Mouse (Mus musculus): ENCODE data around the gene Prpf31. TPM values are rescaled to one million over a fixed set of nuclear protein-coding genes. Genes with fewer than 3 reads are reported as not detected.

Gene Prpf31
- total and polyA plus RNA-seq, 2 experiments from 2014 or later: 58.6 to 66.0 TPM

DNA sequence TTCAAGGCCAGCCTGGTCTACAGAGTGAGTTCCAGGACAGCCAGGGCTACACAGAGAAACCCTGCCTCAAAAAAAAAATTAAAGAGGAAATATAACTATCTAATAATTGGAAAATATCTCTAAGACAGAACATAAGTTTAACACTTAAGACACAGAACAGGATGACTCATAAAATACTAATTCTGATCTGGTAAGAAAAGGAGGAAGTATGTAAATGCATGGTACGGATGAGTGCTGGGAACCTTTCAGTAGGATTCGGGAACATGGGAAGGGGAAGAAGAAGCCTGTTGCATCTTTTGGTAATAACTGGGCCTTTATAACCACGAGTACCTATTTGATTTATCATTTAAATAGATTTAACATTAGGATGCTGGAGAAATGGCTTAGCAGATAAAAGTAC is 15.8 kb upstream of the Prpf31 start:
- TF ChIP-seq CTCF (IDR thresholded peaks at IDR 0.05): no peak
- H3K4me2 ChIP-seq (ENCODE audit: low read depth, low read length, poor library complexity, severe bottlenecking): no peak overlapping the region
- H3K4me1 ChIP-seq (ENCODE audit: insufficient read depth, low read length): peaks cover 5% of the 10 kb centered on the region; the same call in 1 of the 2 replicates
- H3K27me3 ChIP-seq (ENCODE audit: insufficient read depth, low read length): no peaks in the 10 kb centered on the region
- H3K27ac ChIP-seq (ENCODE audit: low read depth, low read length): no peak overlapping the region
- H3K36me3 ChIP-seq (ENCODE audit: insufficient read depth, low read length): no peaks in the 10 kb centered on the region; the same call in 1 of the 2 replicates
- 82% methylated on average over 3 of the region's 3 CpGs for WGBS
- no peak for ATAC-seq (ENCODE audit: low FRiP score)
- H3K9me3 ChIP-seq (ENCODE audit: low read length): no peaks in the 10 kb centered on the region
- H3K9ac ChIP-seq (replicated peaks; ENCODE audit: low read length, poor library complexity, severe bottlenecking): no peak overlapping the region
- DNase-seq (ENCODE audit: low spot score): no peak
- H3K4me3 ChIP-seq (ENCODE audit: low read depth, low read length): no peak overlapping the region

DNA sequence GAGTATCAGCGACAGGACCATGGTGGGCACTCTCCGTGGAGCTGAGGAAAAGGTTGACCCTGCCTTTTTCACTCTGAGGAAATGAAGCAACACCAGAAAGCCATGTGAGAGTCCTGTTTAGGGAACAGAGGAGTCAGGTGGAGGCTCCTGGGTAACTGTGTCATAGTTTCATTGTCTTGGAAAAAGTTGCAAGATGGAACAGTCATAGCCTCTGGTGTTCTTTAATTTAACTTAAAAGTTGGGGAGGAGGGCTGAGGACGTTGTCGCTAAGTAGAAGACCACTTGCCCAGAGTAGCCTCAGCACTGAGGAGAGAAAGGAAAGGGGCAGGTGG is 13.8 kb upstream of the Prpf31 start, which contains the start of gene Oscar:
Gene Oscar, minus strand, starts transcription at position 101 of the 332 bp plus-strand sequence.
- no peak for DNase-seq (ENCODE audit: low spot score)
- peak within 1 kb of the TSS; percentile 47; the same call in 1 of the 2 replicates for H3K27ac ChIP-seq (ENCODE audit: low read depth, low read length)
- no peak for TF ChIP-seq CTCF (IDR thresholded peaks at IDR 0.05)
- no peak within 1 kb of the TSS for H3K9ac ChIP-seq (replicated peaks; ENCODE audit: low read length, poor library complexity, severe bottlenecking)
- H3K4me3 ChIP-seq (ENCODE audit: low read depth, low read length): peak within 1 kb of the TSS; percentile 66
- 84% methylated on average over 4 of the region's 4 CpGs for WGBS
- H3K36me3 ChIP-seq (ENCODE audit: insufficient read depth, low read length): peaks cover 11% of the 10 kb centered on the region
- peaks cover 5% of the 10 kb centered on the region; the same call in 1 of the 2 replicates for H3K4me1 ChIP-seq (ENCODE audit: insufficient read depth, low read length)
- no peaks in the 10 kb centered on the region for H3K27me3 ChIP-seq (ENCODE audit: insufficient read depth, low read length)
- no peaks in the 10 kb centered on the region for H3K9me3 ChIP-seq (ENCODE audit: low read length)
- ATAC-seq (ENCODE audit: low FRiP score): no peak
- H3K4me2 ChIP-seq (ENCODE audit: low read depth, low read length, poor library complexity, severe bottlenecking): peak within 1 kb of the TSS; percentile 71

DNA sequence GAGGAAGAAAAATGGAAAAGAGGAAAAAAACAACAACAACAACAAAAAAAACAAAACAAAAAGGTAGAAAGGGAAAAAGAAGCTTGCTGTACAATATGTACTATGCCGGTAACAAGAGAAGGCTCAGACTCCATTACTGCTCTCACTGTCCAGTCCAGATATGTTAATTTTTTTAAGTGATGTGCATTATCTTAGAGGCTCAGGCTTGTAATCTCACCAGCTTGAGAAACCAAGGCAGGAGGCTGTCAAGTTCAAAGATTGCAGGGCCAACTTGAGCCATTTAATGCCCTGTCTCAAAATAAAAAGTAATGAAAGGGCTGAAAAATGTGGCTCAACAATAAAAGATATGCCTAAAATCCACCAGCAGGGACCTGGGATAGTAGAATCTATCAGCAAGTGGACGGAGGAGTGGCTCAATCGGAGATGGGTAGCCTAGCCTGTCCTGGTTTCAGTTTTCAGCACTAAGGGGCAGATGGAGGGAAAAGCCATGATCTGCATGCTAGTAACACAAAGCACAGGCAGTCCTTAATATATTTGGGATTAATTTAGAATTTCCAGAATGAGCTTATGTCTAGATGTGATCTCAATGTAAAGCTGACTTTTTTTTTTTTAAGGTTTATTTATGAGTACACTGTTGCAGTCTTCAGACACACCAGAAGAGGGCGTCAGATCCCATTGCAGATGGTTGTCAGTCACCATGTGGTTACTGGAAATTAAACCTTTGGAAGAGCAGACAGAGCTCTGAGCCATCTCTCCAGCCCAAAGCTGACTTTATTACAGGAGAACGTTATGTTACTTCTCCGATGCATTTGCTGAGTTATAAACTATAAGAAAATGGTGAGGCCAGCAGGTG is 13.2 kb upstream of the Prpf31 start:
- 37% methylated on average over 6 of the region's 6 CpGs for WGBS
- H3K36me3 ChIP-seq (ENCODE audit: insufficient read depth, low read length): peaks cover 12% of the 10 kb centered on the region
- ATAC-seq (ENCODE audit: low FRiP score) (peak; percentile 29; the same call in 1 of the 2 replicates), DNase-seq (ENCODE audit: low spot score) (no peak)
- peak overlapping the region; percentile 47; the same call in 1 of the 2 replicates for H3K27ac ChIP-seq (ENCODE audit: low read depth, low read length)
- peak overlapping the region; percentile 71 for H3K4me2 ChIP-seq (ENCODE audit: low read depth, low read length, poor library complexity, severe bottlenecking)
- no peaks in the 10 kb centered on the region for H3K9me3 ChIP-seq (ENCODE audit: low read length)
- H3K4me1 ChIP-seq (ENCODE audit: insufficient read depth, low read length): peaks cover 5% of the 10 kb centered on the region; the same call in 1 of the 2 replicates
- H3K9ac ChIP-seq (replicated peaks; ENCODE audit: low read length, poor library complexity, severe bottlenecking): no peak overlapping the region
- TF ChIP-seq CTCF (IDR thresholded peaks at IDR 0.05): peak; percentile 81
- no peaks in the 10 kb centered on the region for H3K27me3 ChIP-seq (ENCODE audit: insufficient read depth, low read length)
- H3K4me3 ChIP-seq (ENCODE audit: low read depth, low read length): peak overlapping the region; percentile 66

DNA sequence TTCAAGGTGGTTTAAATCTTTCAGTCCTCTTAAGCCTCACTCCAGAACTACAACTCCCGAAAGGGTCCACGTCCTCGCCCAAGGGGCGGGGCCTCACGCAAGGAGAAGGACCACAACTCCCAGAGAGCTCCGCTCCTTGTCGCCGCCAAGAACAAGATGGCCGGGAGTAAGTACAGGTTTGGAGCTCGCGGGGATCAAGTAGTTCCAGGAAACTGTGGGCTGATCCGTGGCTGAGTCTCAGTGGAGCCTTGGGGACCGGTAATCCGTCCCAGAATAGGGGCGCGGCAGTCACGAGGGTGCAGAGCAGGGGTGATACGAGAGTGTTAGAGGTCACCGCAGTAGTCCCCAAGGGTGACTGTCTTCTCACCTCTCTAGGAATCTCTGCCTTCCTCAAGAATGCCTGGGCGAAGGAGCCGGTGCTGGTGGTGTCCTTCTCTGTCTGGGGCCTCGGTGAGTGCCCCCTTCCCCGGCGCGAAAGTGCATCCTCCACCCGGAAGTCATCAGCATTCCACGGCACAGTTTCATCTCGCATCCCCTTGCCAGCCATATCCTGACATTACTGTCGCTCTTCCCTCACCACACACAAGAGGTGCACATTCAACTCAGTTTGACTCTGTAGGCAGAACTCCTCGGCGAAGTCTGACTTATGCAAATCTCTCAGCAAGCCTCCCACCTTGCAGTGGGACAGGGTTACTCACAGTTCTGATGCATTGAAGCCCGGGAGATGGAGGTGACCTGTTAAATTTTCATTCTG is 12.4 kb upstream of the Prpf31 start, which contains the start of gene Ndufa3:
Gene Ndufa3, plus strand, starts transcription at position 132 of the 754 bp plus-strand sequence.
- no peaks in the 10 kb centered on the region for H3K27me3 ChIP-seq (ENCODE audit: insufficient read depth, low read length)
- H3K27ac ChIP-seq (ENCODE audit: low read depth, low read length): peak within 1 kb of the TSS; percentile 75
- no peak for TF ChIP-seq CTCF (IDR thresholded peaks at IDR 0.05)
- WGBS: 1% methylated on average over 31 of the region's 32 CpGs
- H3K9ac ChIP-seq (replicated peaks; ENCODE audit: low read length, poor library complexity, severe bottlenecking): peak within 1 kb of the TSS; percentile 66
- no peaks in the 10 kb centered on the region for H3K9me3 ChIP-seq (ENCODE audit: low read length)
- H3K4me2 ChIP-seq (ENCODE audit: low read depth, low read length, poor library complexity, severe bottlenecking): peak within 1 kb of the TSS; percentile 71
- peak; percentile 96 for ATAC-seq (ENCODE audit: low FRiP score)
- H3K4me3 ChIP-seq (ENCODE audit: low read depth, low read length): peak within 1 kb of the TSS; percentile 66
- H3K36me3 ChIP-seq (ENCODE audit: insufficient read depth, low read length): peaks cover 18% of the 10 kb centered on the region
- DNase-seq (ENCODE audit: low spot score): peak; percentile 95
- peaks cover 5% of the 10 kb centered on the region; the same call in 1 of the 2 replicates for H3K4me1 ChIP-seq (ENCODE audit: insufficient read depth, low read length)

DNA sequence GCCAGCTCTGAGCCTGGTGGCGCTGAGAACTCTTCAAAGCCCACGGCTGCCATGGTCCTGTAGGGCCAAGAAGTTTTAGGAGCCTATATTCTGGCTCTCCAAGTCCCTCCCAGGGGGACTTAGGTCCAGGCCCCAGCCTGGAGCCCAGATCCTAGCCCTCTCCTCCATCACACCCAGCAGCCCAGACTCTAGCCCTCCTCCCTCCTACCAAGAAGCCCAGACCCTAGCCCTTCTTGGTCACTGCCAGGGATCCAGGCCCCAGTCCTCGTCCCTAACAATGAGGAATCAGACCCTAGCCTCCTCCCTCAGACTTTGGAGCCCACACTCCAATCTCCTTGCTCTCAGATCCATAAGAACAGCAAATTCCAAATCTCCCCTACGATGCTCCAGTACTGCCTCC is 755 bp upstream of the Prpf31 start:
- H3K9me3 ChIP-seq (ENCODE audit: low read length): no peaks in the 10 kb centered on the region
- no peak for TF ChIP-seq CTCF (IDR thresholded peaks at IDR 0.05)
- peak overlapping the region; percentile 79 for H3K9ac ChIP-seq (replicated peaks; ENCODE audit: low read length, poor library complexity, severe bottlenecking)
- peaks cover 8% of the 10 kb centered on the region; the same call in 1 of the 2 replicates for H3K4me1 ChIP-seq (ENCODE audit: insufficient read depth, low read length)
- peak overlapping the region; percentile 99 for H3K4me2 ChIP-seq (ENCODE audit: low read depth, low read length, poor library complexity, severe bottlenecking)
- H3K4me3 ChIP-seq (ENCODE audit: low read depth, low read length): peak overlapping the region; percentile 66
- H3K27me3 ChIP-seq (ENCODE audit: insufficient read depth, low read length): no peaks in the 10 kb centered on the region
- no peak for DNase-seq (ENCODE audit: low spot score)
- peak; percentile 17; the same call in 1 of the 2 replicates for ATAC-seq (ENCODE audit: low FRiP score)
- peak overlapping the region; percentile 92 for H3K27ac ChIP-seq (ENCODE audit: low read depth, low read length)
- H3K36me3 ChIP-seq (ENCODE audit: insufficient read depth, low read length): peaks cover 20% of the 10 kb centered on the region
- WGBS: 45% methylated on average over 4 of the region's 4 CpGs
